Mouse (Mus musculus): ENCODE measurements around the gene Invs. TPM values are rescaled to one million over a fixed set of nuclear protein-coding genes. Genes with fewer than 3 reads are reported as not detected.

The Invs gene
- total and polyA plus RNA-seq, 3 experiments: 2.5 to 2.7 TPM; not detected in 1

GRCm38 (mm10) chr4:48314814-48315213, 35.3 kb downstream of the Invs start:
- H3K79me2 ChIP-seq (ENCODE audit: control insufficient read depth, insufficient read depth, low read length, poor library complexity): no peaks in the 10 kb centered on the region
- H3K4me3 ChIP-seq (ENCODE audit: control insufficient read depth in 1 of 2, insufficient read depth in 1 of 2, low read depth in 2 of 2, low read length in 2 of 2): no peak overlapping the region
- TF ChIP-seq CHD1 (IDR thresholded peaks at IDR 0.05; ENCODE audit: low read depth, low read length) (no peak), RCOR1 (IDR thresholded peaks at IDR 0.05; ENCODE audit: low read depth, low read length) (no peak)
- no peaks in the 10 kb centered on the region for H3K36me3 ChIP-seq (ENCODE audit: control insufficient read depth in 1 of 2, insufficient read depth in 2 of 2, low read length in 2 of 2)
- no peak overlapping the region for H3K27ac ChIP-seq (ENCODE audit: control insufficient read depth, low read depth, low read length)
- H3K27me3 ChIP-seq (ENCODE audit: control insufficient read depth in 1 of 2, insufficient read depth in 2 of 2, low read length in 2 of 2): no peaks in the 10 kb centered on the region
- no peak overlapping the region for H3K9ac ChIP-seq (ENCODE audit: control insufficient read depth, low read depth, low read length, poor library complexity, severe bottlenecking)
- no peaks in the 10 kb centered on the region for H3K4me1 ChIP-seq (ENCODE audit: control insufficient read depth in 1 of 2, insufficient read depth in 2 of 2, low read length in 2 of 2)
- no peaks in the 10 kb centered on the region for H3K9me3 ChIP-seq (replicated peaks; ENCODE audit: insufficient read depth, low read length)
- no peak for DNase-seq (ENCODE audit: low read depth, low spot score)

- no peaks in the 10 kb centered on the region for H3K27me3 ChIP-seq (ENCODE audit: control insufficient read depth in 1 of 2, insufficient read depth in 2 of 2, low read length in 2 of 2)
- peaks cover 0 to 3% of the 10 kb centered on the region in 2 experiments; a peak in 2 of 4 replicates for H3K4me1 ChIP-seq (ENCODE audit: control insufficient read depth in 1 of 2, insufficient read depth in 2 of 2, low read length in 2 of 2)
- H3K4me3 ChIP-seq (ENCODE audit: control insufficient read depth in 1 of 2, insufficient read depth in 1 of 2, low read depth in 2 of 2, low read length in 2 of 2): no peak overlapping the region
- H3K36me3 ChIP-seq (ENCODE audit: control insufficient read depth in 1 of 2, insufficient read depth in 2 of 2, low read length in 2 of 2): peaks cover 0 to 4% of the 10 kb centered on the region in 2 experiments; a peak in 2 of 4 replicates
- no peaks in the 10 kb centered on the region for H3K9me3 ChIP-seq (replicated peaks; ENCODE audit: insufficient read depth, low read length)
- H3K79me2 ChIP-seq (ENCODE audit: control insufficient read depth, insufficient read depth, low read length, poor library complexity): no peaks in the 10 kb centered on the region
- no peak overlapping the region for H3K27ac ChIP-seq (ENCODE audit: control insufficient read depth, low read depth, low read length)
- TF ChIP-seq RAD21 (IDR thresholded peaks at IDR 0.05; ENCODE audit: low read depth, low read length) (peak; percentile 10), ZC3H11A (IDR thresholded peaks at IDR 0.05; ENCODE audit: low read depth, low read length) (no peak), USF2 (IDR thresholded peaks at IDR 0.05; ENCODE audit: borderline replicate concordance in 1 of 2, insufficient read depth in 1 of 2, low read depth in 1 of 2, low read length in 2 of 2) (no peak), CTCF (IDR thresholded peaks at IDR 0.05 in 2 of 3, conservative IDR thresholded peaks at IDR 0.05 in 1 of 3; ENCODE audit: control insufficient read depth in 1 of 3, insufficient read depth in 1 of 3, low read depth in 2 of 3, low read length in 3 of 3, poor library complexity in 1 of 3, severe bottlenecking in 1 of 3) (peak in 2 of 3 experiments; percentile 10 to 20; a peak in 2 of 6 replicates), SMC3 (IDR thresholded peaks at IDR 0.05; ENCODE audit: low read depth, low read length) (peak; percentile 20; the same call in 1 of the 2 replicates)
- DNase-seq (ENCODE audit: low read depth, low spot score): no peak
- no peak overlapping the region for H3K9ac ChIP-seq (ENCODE audit: control insufficient read depth, low read depth, low read length, poor library complexity, severe bottlenecking)
Observed at GRCm38 (mm10) chr4:48316036-48316435, 36.5 kb downstream of the Invs start.

GRCm38 (mm10) chr4:48321276-48321675, 41.7 kb downstream of the Invs start:
- H3K9me3 ChIP-seq (replicated peaks; ENCODE audit: insufficient read depth, low read length): no peaks in the 10 kb centered on the region
- H3K4me1 ChIP-seq (ENCODE audit: control insufficient read depth in 1 of 2, insufficient read depth in 2 of 2, low read length in 2 of 2): peaks cover 0 to 9% of the 10 kb centered on the region in 2 experiments; a peak in 2 of 4 replicates
- peak; percentile 82 for DNase-seq (ENCODE audit: low read depth, low spot score)
- no peak for TF ChIP-seq MAZ (IDR thresholded peaks at IDR 0.05; ENCODE audit: low read depth, low read length)
- peak; percentile 33; the same call in 1 of the 2 replicates for TF ChIP-seq SIN3A (IDR thresholded peaks at IDR 0.05; ENCODE audit: low read length)
- TF ChIP-seq ETS1 (IDR thresholded peaks at IDR 0.05; ENCODE audit: low read depth, low read length): 0 out of 2 replicates have a peak, but pooled peaks have one; percentile 9
- H3K9ac ChIP-seq (ENCODE audit: control insufficient read depth, low read depth, low read length, poor library complexity, severe bottlenecking): no peak overlapping the region; the same call in 1 of the 2 replicates
- no peak overlapping the region for H3K27ac ChIP-seq (ENCODE audit: control insufficient read depth, low read depth, low read length)
- no peaks in the 10 kb centered on the region for H3K27me3 ChIP-seq (ENCODE audit: control insufficient read depth in 1 of 2, insufficient read depth in 2 of 2, low read length in 2 of 2)
- peak overlapping the region in 1 of 2 experiments; percentile 38; a peak in 2 of 4 replicates for H3K4me3 ChIP-seq (ENCODE audit: control insufficient read depth in 1 of 2, insufficient read depth in 1 of 2, low read depth in 2 of 2, low read length in 2 of 2)
- peaks cover 0 to 17% of the 10 kb centered on the region in 2 experiments; a peak in 2 of 4 replicates for H3K36me3 ChIP-seq (ENCODE audit: control insufficient read depth in 1 of 2, insufficient read depth in 2 of 2, low read length in 2 of 2)
- H3K79me2 ChIP-seq (ENCODE audit: control insufficient read depth, insufficient read depth, low read length, poor library complexity): no peaks in the 10 kb centered on the region
